Comparison of ENCODE assay signal across 8 mouse cellular contexts in genomic region chr10:88502919-88503318, GRCm38 (mm10). TPM values are rescaled to one million over a fixed set of nuclear protein-coding genes. Genes with fewer than 3 reads are reported as not detected.
DNase-seq lines count a peak whose midpoint lies in the region; ATAC-seq and TF ChIP-seq lines count a peak whose summit lies in the region.

No protein-coding gene starts in this region.

- no peaks in the 10 kb centered on the region for H3K9me3 ChIP-seq in megakaryocyte, embryonic 14.5 days
- H3K9me3 ChIP-seq in limb, embryonic 14.5 days (ENCODE audit: control insufficient read depth, low read length): no peaks in the 10 kb centered on the region
- H3K9me3 ChIP-seq in stomach, embryonic 16.5 days (replicated peaks; ENCODE audit: control insufficient read depth, low read length): no peaks in the 10 kb centered on the region

- H3K4me3 ChIP-seq in megakaryocyte, embryonic 14.5 days (replicated peaks): peak overlapping the region; percentile 94
- peak overlapping the region; percentile 76 for H3K4me3 ChIP-seq in limb, embryonic 14.5 days (replicated peaks; ENCODE audit: low read length)
- H3K4me3 ChIP-seq in stomach, embryonic 16.5 days (replicated peaks; ENCODE audit: low read length): peak overlapping the region; percentile 85

- peaks cover 8% of the 10 kb centered on the region for H3K27me3 ChIP-seq in megakaryocyte, embryonic 14.5 days (replicated peaks)
- no peaks in the 10 kb centered on the region for H3K27me3 ChIP-seq in limb, embryonic 14.5 days (ENCODE audit: control insufficient read depth, insufficient read depth, low read length)
- no peaks in the 10 kb centered on the region for H3K27me3 ChIP-seq in stomach, embryonic 16.5 days (ENCODE audit: control insufficient read depth, insufficient read depth, low read length)

- 0 out of 2 replicates have a peak, but pooled peaks have one; percentile 2 for ATAC-seq in cerebellum, adult (ENCODE audit: insufficient number of reproducible peaks, low FRiP score, low TSS enrichment)
- ATAC-seq in megakaryocyte, adult 5-6 weeks (ENCODE audit: poor library complexity, severe bottlenecking): no peak
- ATAC-seq in limb, embryonic 14.5 days (ENCODE audit: low FRiP score, low read depth): no peak
- no peak for ATAC-seq in stomach, embryonic 16.5 days (ENCODE audit: insufficient read depth, low FRiP score)

- H3K4me2 ChIP-seq in limb, embryonic 14.5 days (replicated peaks; ENCODE audit: low read depth, low read length, severe bottlenecking): peak overlapping the region; percentile 93
- peak overlapping the region; percentile 92 for H3K4me2 ChIP-seq in stomach, embryonic 16.5 days (ENCODE audit: low read depth, low read length)

- WGBS in limb, embryonic 14.5 days: 59% methylated on average over 4 of the region's 4 CpGs
- WGBS in stomach, embryonic 16.5 days: 30% methylated on average over 4 of the region's 4 CpGs

- H3K9ac ChIP-seq in limb, embryonic 14.5 days (ENCODE audit: low read depth, low read length, severe bottlenecking): peak overlapping the region; percentile 83
- H3K9ac ChIP-seq in stomach, embryonic 16.5 days (ENCODE audit: low read length): peak overlapping the region; percentile 93

- no peaks in the 10 kb centered on the region for H3K36me3 ChIP-seq in megakaryocyte, embryonic 14.5 days (replicated peaks; ENCODE audit: low read length)
- no peaks in the 10 kb centered on the region for H3K36me3 ChIP-seq in limb, embryonic 14.5 days (ENCODE audit: control insufficient read depth, insufficient read depth, low read length)
- H3K36me3 ChIP-seq in stomach, embryonic 16.5 days (ENCODE audit: control insufficient read depth, insufficient read depth, low read length): no peaks in the 10 kb centered on the region

- TF ChIP-seq POLR2A in limb, embryonic 14.5 days (IDR thresholded peaks at IDR 0.05; ENCODE audit: borderline replicate concordance, extremely low read depth, insufficient read depth, insufficient read length): no peak

- no peak for DNase-seq in cerebellum, adult 18-20 months
- no peak for DNase-seq in limb, embryonic 14.5 days (ENCODE audit: low spot score)
- DNase-seq in ovary, postnatal 14 days (ENCODE audit: low spot score): no peak
- DNase-seq in cerebellum, postnatal 10 days: no peak

- H3K27ac ChIP-seq in limb, embryonic 14.5 days (replicated peaks; ENCODE audit: low read depth, low read length): no peak overlapping the region
- peak overlapping the region; percentile 52 for H3K27ac ChIP-seq in stomach, embryonic 16.5 days (ENCODE audit: low read length)

- H3K4me1 ChIP-seq in megakaryocyte, embryonic 14.5 days: peaks cover 18% of the 10 kb centered on the region
- peaks cover 16% of the 10 kb centered on the region for H3K4me1 ChIP-seq in limb, embryonic 14.5 days (ENCODE audit: control insufficient read depth, insufficient read depth, low read length)
- peaks cover 21% of the 10 kb centered on the region for H3K4me1 ChIP-seq in stomach, embryonic 16.5 days (ENCODE audit: control insufficient read depth, insufficient read depth, low read length)

RNA-seq across cellular contexts. Expression of gene Chpt1, which starts 1.0 kb away (rescaled TPM):
- polyA plus RNA-seq in megakaryocyte, embryonic 14.5 days (2012; ENCODE audit: insufficient read depth, low replicate concordance): 3.2 and 4.8 TPM in 2 replicates
- total RNA-seq in megakaryocyte, adult 5-6 weeks (2015): 19.5 and 23.3 TPM in 2 replicates
- 15.5 and 18.5 TPM in 2 replicates for total RNA-seq in megakaryocyte, adult 5-6 weeks (2017)
- polyA plus RNA-seq in limb, embryonic 14.5 days (2012; rRNA removed): 10.3 and 12.5 TPM in 2 replicates
- 34.3 and 35.9 TPM in 2 replicates for polyA plus RNA-seq in limb, embryonic 14.5 days (2014; fragmentation: Nextera tagmentation; extraction: Ambion mirVana)
- polyA plus RNA-seq in stomach, embryonic 16.5 days (2015; fragmentation: Nextera tagmentation; extraction: Ambion mirVana): 15.3 and 16.5 TPM in 2 replicates

RNA-seq across cellular contexts. Expression of gene Sycp3, which starts 43.5 kb away (rescaled TPM):
- not detected in 2 replicates for polyA plus RNA-seq in megakaryocyte, embryonic 14.5 days (2012; ENCODE audit: insufficient read depth, low replicate concordance)
- not detected in 2 replicates for total RNA-seq in megakaryocyte, adult 5-6 weeks (2015)
- 0.62 TPM in 1 of 2 replicates, not detected in the other for total RNA-seq in megakaryocyte, adult 5-6 weeks (2017)
- polyA plus RNA-seq in limb, embryonic 14.5 days (2012; rRNA removed): 0.10 TPM in 1 of 2 replicates, not detected in the other
- not detected in 2 replicates for polyA plus RNA-seq in limb, embryonic 14.5 days (2014; fragmentation: Nextera tagmentation; extraction: Ambion mirVana)
- polyA plus RNA-seq in stomach, embryonic 16.5 days (2015; fragmentation: Nextera tagmentation; extraction: Ambion mirVana): not detected in 2 replicates
